In genomic region chr11:75794602-75795320, GRCm38 (mm10) we compare ENCODE assay signal across 9 mouse cellular contexts. TPM values are rescaled to one million over a fixed set of nuclear protein-coding genes. Genes with fewer than 3 reads are reported as not detected.
A peak's percentile ranks its signal among the peaks of the same experiment; 100 is the strongest.
DNase-seq lines count a peak whose midpoint lies in the region; ATAC-seq and TF ChIP-seq lines count a peak whose summit lies in the region.
"Had no signal": no experiment of that assay in that cellular context is flagged by ENCODE, and none has a peak within 500 bp of the region (broad histone marks: within the 10 kb centered on the region; RNA-seq: fewer than 3 reads in every experiment).

No protein-coding gene starts in this region.

- no peak overlapping the region for H3K27ac ChIP-seq in heart, embryonic 12.5 days (ENCODE audit: poor library complexity, severe bottlenecking)
- no peak overlapping the region for H3K27ac ChIP-seq in embryonic facial prominence, embryonic 12.5 days
- no peak overlapping the region for H3K27ac ChIP-seq in hindbrain, postnatal 0 days
- no peak overlapping the region for H3K27ac ChIP-seq in midbrain, postnatal 0 days (ENCODE audit: low read depth, low read length)

- no peak for ATAC-seq in heart, embryonic 12.5 days (ENCODE audit: insufficient number of reproducible peaks, low FRiP score)
- no peak for ATAC-seq in embryonic facial prominence, embryonic 12.5 days (ENCODE audit: insufficient number of reproducible peaks, insufficient read depth, low FRiP score, low TSS enrichment)
- no peak for ATAC-seq in hindbrain, postnatal 0 days
- ATAC-seq in midbrain, postnatal 0 days (ENCODE audit: low FRiP score): no peak
- ATAC-seq in erythroid progenitor cell, adult 5-6 weeks (replicated peaks; ENCODE audit: low FRiP score, poor library complexity, severe bottlenecking): no peak
- no peak for ATAC-seq in CD4-positive, CD25-positive, alpha-beta regulatory T cell, adult 4 months

- peak overlapping the region; percentile 36; the same call in 1 of the 2 replicates for H3K9ac ChIP-seq in heart, embryonic 12.5 days
- H3K9ac ChIP-seq in embryonic facial prominence, embryonic 12.5 days: peak overlapping the region; percentile 70
- H3K9ac ChIP-seq in hindbrain, postnatal 0 days (replicated peaks; ENCODE audit: low read length): peak overlapping the region; percentile 56
- peak overlapping the region; percentile 74 for H3K9ac ChIP-seq in midbrain, postnatal 0 days (replicated peaks; ENCODE audit: low read length, poor library complexity, severe bottlenecking)

- peak overlapping the region; percentile 66 for H3K4me2 ChIP-seq in heart, embryonic 12.5 days
- peak overlapping the region; percentile 73 for H3K4me2 ChIP-seq in embryonic facial prominence, embryonic 12.5 days (replicated peaks)
- peak overlapping the region; percentile 61 for H3K4me2 ChIP-seq in hindbrain, postnatal 0 days (ENCODE audit: low read depth, low read length)
- H3K4me2 ChIP-seq in midbrain, postnatal 0 days (ENCODE audit: low read depth, low read length, poor library complexity, severe bottlenecking): peak overlapping the region; percentile 60

- no peaks in the 10 kb centered on the region for H3K36me3 ChIP-seq in heart, embryonic 12.5 days
- no peaks in the 10 kb centered on the region for H3K36me3 ChIP-seq in embryonic facial prominence, embryonic 12.5 days
- H3K36me3 ChIP-seq in hindbrain, postnatal 0 days (ENCODE audit: insufficient read depth, low read length): no peaks in the 10 kb centered on the region
- H3K36me3 ChIP-seq in midbrain, postnatal 0 days (ENCODE audit: insufficient read depth, low read length): no peaks in the 10 kb centered on the region
- H3K36me3 ChIP-seq: G1E had no signal

- no peak for TF ChIP-seq CTCF in hindbrain, postnatal 0 days (IDR thresholded peaks at IDR 0.05; ENCODE audit: low read depth)
- no peak for TF ChIP-seq CTCF in midbrain, postnatal 0 days (IDR thresholded peaks at IDR 0.05)

- peaks cover 8% of the 10 kb centered on the region; the same call in 1 of the 2 replicates for H3K4me1 ChIP-seq in heart, embryonic 12.5 days (replicated peaks)
- 0 out of 2 replicates have a peak, but pooled peaks cover 6% of the 10 kb centered on the region for H3K4me1 ChIP-seq in embryonic facial prominence, embryonic 12.5 days
- no peaks in the 10 kb centered on the region for H3K4me1 ChIP-seq in hindbrain, postnatal 0 days (ENCODE audit: insufficient read depth, low read length)
- H3K4me1 ChIP-seq in midbrain, postnatal 0 days (ENCODE audit: insufficient read depth, low read length): 0 out of 2 replicates have a peak, but pooled peaks cover 3% of the 10 kb centered on the region

- H3K9me3 ChIP-seq in heart, embryonic 12.5 days (replicated peaks): no peaks in the 10 kb centered on the region
- no peaks in the 10 kb centered on the region for H3K9me3 ChIP-seq in embryonic facial prominence, embryonic 12.5 days
- H3K9me3 ChIP-seq in hindbrain, postnatal 0 days (ENCODE audit: low read length): no peaks in the 10 kb centered on the region
- no peaks in the 10 kb centered on the region for H3K9me3 ChIP-seq in midbrain, postnatal 0 days (ENCODE audit: low read length)

- peaks cover 87% of the 10 kb centered on the region for H3K27me3 ChIP-seq in heart, embryonic 12.5 days (replicated peaks)
- H3K27me3 ChIP-seq in embryonic facial prominence, embryonic 12.5 days: peaks cover 69% of the 10 kb centered on the region
- peaks cover 6% of the 10 kb centered on the region for H3K27me3 ChIP-seq in hindbrain, postnatal 0 days (ENCODE audit: insufficient read depth, low read length)
- H3K27me3 ChIP-seq in midbrain, postnatal 0 days (ENCODE audit: insufficient read depth, low read length): no peaks in the 10 kb centered on the region

- no peak for DNase-seq in heart, adult 9 months (ENCODE audit: low spot score in 2 of 2)
- no peak for DNase-seq in hindbrain, postnatal 0 days (ENCODE audit: low spot score)
- DNase-seq in midbrain, postnatal 0 days (ENCODE audit: low spot score): no peak
- no peak for DNase-seq in cerebellum, adult 11 months

- peak overlapping the region; percentile 46 for H3K4me3 ChIP-seq in heart, embryonic 12.5 days
- H3K4me3 ChIP-seq in embryonic facial prominence, embryonic 12.5 days: peak overlapping the region; percentile 53
- H3K4me3 ChIP-seq in hindbrain, postnatal 0 days (ENCODE audit: low read length): peak overlapping the region; percentile 48
- H3K4me3 ChIP-seq in midbrain, postnatal 0 days (ENCODE audit: low read depth, low read length): peak overlapping the region; percentile 56

- WGBS in heart, embryonic 12.5 days: 6% methylated on average over 45 of the region's 45 CpGs
- 6% methylated on average over 42 of the region's 45 CpGs for WGBS in embryonic facial prominence, embryonic 12.5 days
- 12% methylated on average over 41 of the region's 45 CpGs for WGBS in hindbrain, postnatal 0 days
- 5% methylated on average over 43 of the region's 45 CpGs for WGBS in midbrain, postnatal 0 days

RNA-seq across cellular contexts. Expression of gene Doc2b, which starts 1.1 kb away (rescaled TPM):
- polyA plus RNA-seq in heart, embryonic 12.5 days (2016; fragmentation: Nextera tagmentation; extraction: Ambion mirVana): 0.08 and 0.15 TPM in 2 replicates
- 2.1 and 2.5 TPM in 2 replicates for polyA plus RNA-seq in embryonic facial prominence, embryonic 12.5 days (2016; fragmentation: Nextera tagmentation; extraction: Ambion mirVana)
- 12.7 and 12.8 TPM in 2 replicates for total RNA-seq in hindbrain, postnatal 0 days (2014; rRNA removed)
- polyA plus RNA-seq in hindbrain, postnatal 0 days (2015; fragmentation: Nextera tagmentation; extraction: Ambion mirVana): 4.0 and 4.3 TPM in 2 replicates
- 23.0 and 27.7 TPM in 2 replicates for total RNA-seq in midbrain, postnatal 0 days (2014; rRNA removed)
- polyA plus RNA-seq in midbrain, postnatal 0 days (2015; fragmentation: Nextera tagmentation; extraction: Ambion mirVana): 6.9 and 8.0 TPM in 2 replicates
- total RNA-seq in erythroid progenitor cell, adult 5-6 weeks (2015; ENCODE audit: low replicate concordance): not detected in 2 replicates
- total RNA-seq in erythroid progenitor cell, adult 5-6 weeks (2017; ENCODE audit: low replicate concordance): not detected in 2 replicates
- not detected for polyA plus RNA-seq in CD4-positive, CD25-positive, alpha-beta regulatory T cell, adult 4 months (2017; shearing (Covaris generic))
- total RNA-seq: G1E had no signal
- polyA plus RNA-seq: G1E had no signal
